Mouse (Mus musculus): ENCODE data around the gene Fry.

Gene Fry

DNA sequence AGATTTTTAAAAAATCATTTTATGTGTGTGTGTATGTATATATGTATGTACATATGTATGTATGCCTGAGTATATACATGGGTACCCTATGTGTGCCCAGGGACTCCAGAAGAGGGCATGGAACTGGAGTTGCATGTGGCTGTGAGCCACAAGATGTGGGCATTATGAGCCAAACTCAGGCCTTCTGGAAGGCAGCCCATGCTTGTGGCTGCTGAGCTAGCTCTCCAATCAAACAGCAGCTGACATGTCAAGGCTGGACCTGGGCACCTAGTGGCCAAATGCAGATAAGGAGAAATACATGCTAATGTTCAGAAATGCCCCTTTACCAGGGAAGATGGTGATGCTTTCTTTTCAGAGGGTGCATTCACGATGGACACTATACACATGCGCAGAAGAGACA lies 213.4 kb downstream of the Fry start:
- DNase-seq (ENCODE audit: low spot score in 2 of 2), result no peak

DNA sequence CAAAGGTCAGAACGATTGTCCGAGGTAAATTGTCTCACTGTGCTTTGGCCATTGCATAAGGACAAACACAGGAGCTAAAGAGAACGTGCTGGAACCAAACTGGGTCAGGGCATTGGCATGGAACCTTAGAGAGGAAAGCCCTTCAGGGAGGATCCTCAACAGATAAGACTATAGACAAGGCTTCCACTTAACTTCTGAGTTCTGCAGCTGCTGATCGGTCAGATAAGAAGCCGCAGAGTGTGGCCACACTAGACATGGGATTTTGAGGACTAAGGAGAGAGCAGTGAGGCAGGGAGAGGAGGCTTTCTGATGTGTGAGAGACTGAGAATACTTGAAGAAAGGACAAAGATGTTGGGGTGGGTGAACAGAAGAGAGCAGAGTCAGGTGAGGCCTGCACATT lies 214.4 kb downstream of the Fry start:
- DNase-seq (ENCODE audit: low spot score in 2 of 2), result no peak

DNA sequence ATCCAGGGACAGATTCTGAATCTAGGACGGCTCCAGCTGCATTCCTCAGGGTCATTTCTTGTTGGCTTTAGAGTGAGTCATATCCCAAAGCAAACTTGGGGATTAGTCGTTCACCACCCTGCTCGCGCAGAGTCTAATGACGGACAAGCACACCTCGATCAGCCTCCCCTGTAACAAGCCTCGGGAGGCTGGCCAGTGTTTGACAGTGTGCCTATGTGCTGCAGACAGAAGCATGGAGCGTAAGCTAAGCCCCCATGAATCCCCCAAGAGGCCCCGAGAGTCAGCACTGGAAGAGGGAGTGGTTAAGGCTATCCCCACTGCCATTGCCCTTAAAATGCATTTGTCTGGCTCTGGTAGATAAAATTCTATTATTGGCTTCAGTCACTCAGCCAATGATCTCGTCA lies 214.9 kb downstream of the Fry start:
- no peak for DNase-seq (ENCODE audit: low spot score in 2 of 2)

DNA sequence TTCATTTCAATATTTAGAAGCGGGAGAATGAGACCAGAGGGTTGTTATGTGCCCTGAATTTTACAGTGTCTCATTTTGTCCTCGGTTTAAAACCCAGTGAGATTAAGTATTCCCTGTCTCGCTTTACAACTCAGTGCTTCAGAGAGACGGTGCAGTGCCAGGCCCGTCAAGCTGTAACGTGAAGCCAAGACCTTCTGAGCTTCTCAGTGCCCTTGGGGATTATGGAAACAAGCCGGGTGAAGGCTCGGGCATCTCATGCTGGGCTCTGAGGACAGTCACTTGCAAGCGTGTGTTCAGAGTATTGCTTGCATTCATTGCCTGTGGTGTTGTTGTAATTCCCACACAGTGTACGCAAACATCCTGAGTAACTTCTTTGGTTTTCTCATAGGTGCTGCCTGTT lies 218.0 kb downstream of the Fry start:
- no peak for DNase-seq (ENCODE audit: low spot score in 2 of 2)

DNA sequence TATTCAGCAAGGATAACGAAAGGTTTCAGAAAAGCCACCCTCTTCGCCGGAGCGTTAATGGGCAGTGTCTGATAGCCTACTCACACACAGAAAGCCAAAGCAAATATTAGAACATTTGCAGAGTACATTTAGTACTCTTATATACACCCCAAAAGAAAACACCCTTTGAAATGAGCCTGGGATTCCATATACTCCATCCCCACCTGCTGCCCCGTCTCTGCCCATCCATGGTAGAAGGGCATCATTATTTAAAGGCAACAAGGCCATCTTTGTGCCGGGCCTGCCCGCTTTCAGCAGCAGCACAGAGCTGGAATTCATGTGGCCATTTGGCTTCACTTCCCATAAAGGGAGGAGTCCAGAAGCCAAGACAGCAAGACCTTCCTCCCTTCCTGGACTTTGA lies 219.3 kb downstream of the Fry start:
- no peak for DNase-seq (ENCODE audit: low spot score in 2 of 2)

DNA sequence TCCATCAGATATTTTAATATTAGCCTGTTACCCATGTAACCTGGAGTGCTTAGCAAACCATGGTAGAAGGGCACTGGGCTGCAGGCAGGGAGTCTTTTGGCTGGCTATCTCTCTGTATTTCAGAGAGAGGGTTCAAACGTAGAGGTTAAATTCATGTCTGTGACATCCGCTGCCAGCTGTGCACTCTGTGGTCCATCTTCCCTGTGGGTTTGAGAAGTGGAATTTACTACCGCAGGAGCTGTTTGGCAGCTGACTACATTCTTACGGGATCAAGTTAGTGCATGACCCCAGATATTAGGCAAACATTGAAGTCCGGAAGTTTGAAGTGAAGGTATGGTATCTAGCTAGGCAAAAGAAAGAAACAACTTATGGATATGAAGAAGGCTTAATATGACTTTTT lies 222.5 kb downstream of the Fry start:
- no peak for DNase-seq (ENCODE audit: low spot score in 2 of 2)

DNA sequence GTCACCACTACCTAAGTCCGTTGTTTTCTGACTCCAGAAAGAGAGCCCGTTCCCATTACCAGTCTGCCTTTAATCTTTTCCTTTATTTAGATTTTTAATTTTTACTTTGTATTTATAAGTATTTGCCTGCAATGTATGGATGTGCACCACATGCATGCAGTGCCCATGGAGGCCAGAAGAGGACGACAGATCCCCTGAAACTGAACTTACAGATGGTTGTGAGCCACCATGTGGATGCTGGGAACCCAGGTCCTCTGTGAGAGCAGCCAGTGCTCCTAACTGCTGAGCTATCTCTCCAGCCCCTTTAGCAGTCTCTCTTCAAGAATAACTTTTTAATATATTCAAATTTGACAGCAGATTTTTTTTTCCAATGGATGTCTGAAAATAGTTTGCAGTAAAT lies 223.7 kb downstream of the Fry start:
- no peak for DNase-seq (ENCODE audit: low spot score in 2 of 2)

DNA sequence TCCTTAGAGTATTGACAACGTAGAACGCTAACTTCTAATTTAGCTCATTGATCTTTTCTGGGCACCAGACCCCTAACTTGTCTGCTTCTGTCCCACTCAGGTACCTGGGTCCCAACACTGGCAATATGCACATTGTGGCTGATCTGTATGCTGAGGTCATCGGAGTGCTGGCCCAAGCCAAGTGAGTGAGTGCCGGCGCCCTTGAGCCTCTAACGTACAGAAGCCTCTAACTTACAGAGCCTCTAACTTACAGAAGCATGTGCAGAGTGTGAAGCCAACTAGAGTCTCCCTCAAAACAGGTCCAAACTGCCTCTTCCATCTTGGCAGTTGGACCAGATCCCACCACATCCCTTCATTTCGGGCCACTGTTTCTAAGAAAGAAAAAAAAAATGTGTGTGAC lies 227.5 kb downstream of the Fry start:
- DNase-seq (ENCODE audit: low spot score in 2 of 2), result no peak

DNA sequence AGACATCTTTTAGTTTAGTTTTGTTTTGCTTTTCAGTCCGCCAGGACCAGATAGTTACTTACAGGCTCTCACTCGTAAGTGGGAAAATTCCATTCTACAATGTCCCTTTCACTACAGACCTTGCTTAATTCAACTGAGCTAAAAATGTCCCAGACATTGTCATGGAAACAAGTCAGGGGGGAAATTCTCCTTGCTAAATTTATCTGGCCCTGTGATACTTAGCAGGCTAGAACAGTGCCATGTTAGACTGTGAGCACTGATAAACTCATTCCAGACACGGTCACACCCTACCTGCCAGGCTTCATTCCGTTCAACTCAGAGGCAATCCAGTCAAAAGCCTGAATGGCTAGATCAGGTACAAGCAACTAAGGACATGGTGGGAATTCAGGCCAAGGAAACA lies 227.9 kb downstream of the Fry start:
- no peak for DNase-seq (ENCODE audit: low spot score in 2 of 2)

DNA sequence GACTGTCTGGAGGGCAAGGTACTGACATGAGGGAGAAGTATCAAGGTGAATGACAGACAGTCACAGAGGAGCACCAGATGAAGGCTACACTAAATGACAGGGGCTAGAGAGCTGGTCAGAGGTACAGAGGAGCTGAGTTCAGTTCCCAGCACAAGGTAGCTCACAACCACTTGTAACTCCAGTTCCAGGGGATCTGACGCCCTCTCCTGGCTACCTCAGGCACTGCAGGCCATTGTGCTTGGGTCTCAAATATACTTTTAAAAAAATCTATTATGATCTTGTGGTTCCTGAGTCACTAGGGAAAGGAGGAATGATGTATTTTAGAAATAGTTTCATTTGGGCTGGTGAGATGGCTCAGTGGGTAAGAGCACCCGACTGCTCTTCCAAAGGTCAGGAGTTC lies 229.4 kb downstream of the Fry start:
- DNase-seq (ENCODE audit: low spot score in 2 of 2), result no peak

DNA sequence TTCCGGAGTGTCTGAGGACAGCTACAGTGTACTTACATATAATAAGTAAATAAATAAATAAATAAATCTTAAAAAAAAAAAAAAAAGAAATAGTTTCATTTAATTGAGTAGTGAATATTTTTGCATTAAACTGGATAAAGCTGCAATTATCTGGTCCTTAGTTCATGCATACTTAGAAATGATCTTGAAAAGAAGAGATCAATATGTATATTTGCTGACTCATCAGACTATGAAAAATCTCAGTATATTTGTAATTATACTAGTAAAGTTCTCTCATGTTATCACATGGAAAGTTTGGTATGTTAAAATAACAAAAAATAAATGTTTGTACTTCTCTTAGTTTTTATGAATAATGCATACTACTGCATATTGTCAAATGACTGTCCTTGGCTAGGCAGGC lies 229.9 kb downstream of the Fry start:
- no peak for DNase-seq (ENCODE audit: low spot score in 2 of 2)

DNA sequence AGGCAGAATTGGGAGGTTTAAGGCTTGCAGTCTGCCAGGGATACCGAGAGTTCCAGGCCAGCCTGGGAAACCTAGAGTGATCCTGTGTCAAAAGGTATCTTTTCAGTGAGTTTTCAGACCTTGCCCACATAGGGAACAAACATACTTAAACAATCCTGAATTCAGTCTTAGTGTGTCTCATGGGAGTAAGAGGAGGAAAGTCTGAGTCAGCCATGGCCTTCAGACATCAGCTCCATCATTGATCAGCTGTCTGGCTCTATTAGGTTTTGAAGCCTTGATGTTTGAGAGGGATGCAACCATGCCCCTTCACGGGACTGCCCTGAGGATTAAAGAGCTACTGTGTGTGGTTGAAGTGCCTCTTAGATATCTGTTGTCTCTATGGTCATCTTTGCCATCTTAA lies 232.7 kb downstream of the Fry start:
- no peak for DNase-seq (ENCODE audit: low spot score in 2 of 2)

DNA sequence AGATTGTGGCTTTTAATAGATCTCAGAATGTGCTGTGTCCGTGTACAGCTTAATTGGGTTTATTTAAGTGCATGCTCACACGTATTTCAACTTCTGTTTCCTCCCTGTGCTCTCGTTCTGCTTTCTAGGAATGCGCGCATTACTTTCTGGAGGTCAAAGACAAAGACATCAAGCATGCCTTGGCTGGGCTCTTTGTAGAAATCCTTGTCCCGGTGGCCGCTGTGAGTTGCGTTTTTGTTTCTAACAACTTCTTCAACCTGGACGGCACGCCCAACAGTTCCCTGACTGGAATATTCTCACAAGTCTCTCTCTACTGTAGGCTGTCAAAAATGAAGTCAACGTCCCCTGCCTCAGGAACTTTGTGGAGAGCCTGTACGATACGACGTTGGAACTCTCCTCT lies 240.2 kb downstream of the Fry start:
- DNase-seq (ENCODE audit: low spot score in 2 of 2), result no peak

DNA sequence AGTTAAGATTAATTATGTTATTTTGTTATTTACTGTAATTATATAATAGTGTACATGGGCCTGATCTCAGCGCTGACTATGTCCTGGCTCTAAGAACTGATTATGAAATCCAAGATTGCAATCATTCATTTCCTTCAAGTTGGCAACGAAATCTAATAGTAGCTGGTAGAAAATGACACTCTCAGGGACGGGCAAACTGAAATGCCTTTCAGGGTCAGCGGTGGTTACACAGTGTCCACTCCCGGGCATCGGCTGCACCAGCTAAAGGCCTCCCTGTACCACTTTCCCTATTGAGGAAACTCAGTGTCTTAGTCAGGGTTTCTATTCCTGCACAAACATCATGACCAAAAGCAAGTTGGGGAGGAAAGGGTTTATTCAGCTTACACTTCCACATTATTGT lies 243.8 kb downstream of the Fry start:
- DNase-seq (ENCODE audit: low spot score in 2 of 2), result no peak

DNA sequence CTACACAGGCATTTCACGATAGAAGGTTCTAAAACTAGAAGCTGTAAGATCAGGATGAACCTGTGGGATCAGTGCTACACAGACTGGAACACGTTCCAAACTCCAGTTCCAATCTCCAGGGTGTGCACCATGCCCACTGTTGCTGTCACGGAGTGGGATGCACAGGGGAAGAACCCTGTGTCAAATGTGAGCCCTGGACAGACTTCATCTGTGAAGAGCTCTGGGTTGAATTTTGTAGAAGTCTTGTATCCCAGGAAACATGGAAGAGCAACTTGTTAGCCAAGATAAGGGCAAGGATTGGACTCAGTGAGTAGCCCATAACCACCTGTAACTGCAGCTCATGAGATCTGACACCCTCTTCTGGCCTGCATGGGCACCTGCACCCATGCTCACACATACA lies 246.2 kb downstream of the Fry start:
- no peak for DNase-seq (ENCODE audit: low spot score in 2 of 2)

DNA sequence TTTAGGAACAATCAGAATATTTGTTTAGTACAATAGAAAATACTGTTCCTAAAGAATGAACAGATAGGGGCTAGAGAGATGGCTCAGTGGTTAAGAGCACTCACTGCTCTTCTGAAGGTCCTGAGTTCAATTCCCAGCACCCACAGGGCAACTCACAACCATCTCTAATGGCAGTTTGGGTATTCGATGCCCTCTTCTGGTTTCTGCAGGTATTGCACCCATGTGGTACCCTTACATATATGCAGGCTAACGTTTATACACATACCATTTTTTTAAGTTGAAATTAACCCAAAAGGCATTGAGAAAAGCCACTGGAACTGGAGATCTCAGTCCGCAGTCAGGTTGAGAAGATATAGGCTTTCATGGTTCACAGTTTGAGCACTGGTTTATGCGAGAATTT lies 248.6 kb downstream of the Fry start:
- no peak for DNase-seq (ENCODE audit: low spot score in 2 of 2)

DNA sequence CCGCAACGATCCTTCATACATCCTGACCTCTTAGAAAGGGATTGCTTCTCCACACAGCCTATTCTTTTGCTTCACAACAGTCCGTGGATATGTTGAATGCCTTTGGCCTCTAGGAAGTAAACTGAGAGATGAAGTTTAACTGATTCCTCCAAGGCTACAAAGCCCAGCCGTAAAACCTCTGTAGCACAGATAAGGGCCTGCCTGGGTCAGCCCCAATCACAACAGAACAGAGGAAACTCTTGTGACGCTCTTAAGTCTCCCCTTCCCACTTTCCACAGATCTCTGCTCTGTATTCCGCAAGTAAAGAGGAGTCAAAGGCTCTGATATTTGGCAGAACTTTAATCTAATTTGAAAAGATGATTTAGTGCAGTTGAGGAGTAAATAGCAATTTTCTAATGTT lies 251.8 kb downstream of the Fry start:
- no peak for DNase-seq (ENCODE audit: low spot score in 2 of 2)

DNA sequence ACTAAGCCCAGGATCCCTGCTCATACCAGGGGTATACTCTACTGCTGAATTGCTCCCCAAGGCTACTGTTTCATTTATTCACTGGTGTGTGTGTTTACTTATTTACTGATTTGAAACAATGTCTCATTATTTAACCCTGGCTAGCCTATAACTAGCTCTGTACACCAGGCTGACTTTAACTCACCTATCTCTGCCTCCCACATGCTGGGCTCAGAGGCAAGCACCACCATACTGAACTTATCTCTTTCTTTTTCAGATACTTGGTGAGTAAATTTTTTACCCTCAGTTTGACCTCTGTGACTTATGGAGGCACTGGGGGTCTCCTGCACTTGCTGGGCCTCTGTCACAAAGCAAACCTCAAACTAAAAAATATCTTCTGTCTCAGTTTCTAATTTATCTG lies 252.4 kb downstream of the Fry start:
- no peak for DNase-seq (ENCODE audit: low spot score in 2 of 2)

DNA sequence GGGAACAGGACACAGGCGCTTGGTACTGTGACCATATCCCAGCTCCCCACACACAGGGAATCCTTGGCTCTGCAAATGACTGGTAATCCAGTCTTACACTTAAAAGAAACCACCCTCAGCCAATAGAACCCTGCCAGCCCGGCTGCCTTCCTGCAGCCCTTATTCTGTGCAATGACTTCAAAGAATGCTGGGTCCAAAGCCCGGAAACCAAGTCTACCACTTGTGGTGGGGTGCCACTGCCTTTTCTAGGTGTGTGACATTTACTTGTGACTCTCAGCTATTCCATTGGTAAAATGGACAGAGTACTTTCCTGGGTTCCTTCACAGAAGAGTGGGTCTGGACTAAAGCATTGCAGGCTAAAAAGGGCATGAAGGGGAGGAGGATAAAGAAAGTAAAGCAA lies 254.5 kb downstream of the Fry start:
- no peak for DNase-seq (ENCODE audit: low spot score in 2 of 2)

DNA sequence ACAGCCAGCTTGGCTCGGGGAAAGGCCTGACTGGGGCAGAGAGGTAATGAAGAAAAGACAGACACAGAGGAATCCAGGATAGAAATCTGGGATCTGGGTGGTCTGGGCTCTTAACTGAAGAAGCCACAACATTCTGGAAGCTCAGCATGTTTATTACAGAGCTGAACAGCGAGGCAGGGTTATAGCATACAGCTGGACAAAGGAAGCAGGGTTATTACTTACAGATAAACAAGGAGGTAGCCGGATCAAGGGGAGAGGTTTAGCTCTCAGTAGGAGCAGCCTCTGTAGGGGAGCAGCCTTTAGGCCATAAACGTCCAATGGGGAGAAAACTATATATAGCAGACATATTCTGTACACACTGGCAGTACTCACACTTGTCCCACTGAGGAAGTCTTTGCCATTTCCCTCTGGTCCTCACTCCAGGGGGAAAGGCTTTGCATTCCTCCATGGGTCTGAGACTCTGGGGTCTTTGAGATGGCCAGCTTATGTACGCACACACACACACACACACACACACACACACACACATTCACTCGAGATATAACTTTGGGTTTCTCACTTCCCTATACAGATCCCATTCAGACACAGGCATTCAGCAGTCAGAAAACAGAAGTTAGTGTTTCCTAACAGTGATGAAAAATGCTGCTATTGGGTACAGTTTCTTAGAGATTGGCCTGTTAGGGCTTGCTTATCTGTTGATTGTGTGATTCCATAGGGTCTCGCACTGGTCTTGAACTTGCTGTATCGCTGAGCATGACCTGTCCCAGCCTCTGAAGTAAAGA lies 256.5 kb downstream of the Fry start:
- no peak for DNase-seq (ENCODE audit: low spot score in 2 of 2)

DNA sequence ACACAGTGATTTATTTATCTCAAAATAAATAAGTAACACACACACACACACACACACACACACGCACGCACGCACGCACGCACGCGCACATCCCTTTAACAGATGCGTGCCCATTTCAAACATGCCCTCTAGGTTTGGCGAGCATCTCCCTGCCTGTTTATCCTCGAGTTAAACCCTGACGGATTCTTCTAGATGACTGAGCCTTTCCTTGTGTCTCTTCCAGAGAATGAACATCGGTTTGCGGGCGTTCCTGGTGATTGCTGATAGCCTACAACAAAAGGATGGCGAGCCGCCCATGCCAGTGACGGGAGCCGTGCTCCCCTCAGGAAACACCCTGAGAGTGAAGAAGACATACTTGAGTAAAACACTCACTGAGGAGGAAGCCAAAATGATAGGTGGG lies 260.1 kb downstream of the Fry start:
- DNase-seq (ENCODE audit: low spot score in 2 of 2), result no peak

DNA sequence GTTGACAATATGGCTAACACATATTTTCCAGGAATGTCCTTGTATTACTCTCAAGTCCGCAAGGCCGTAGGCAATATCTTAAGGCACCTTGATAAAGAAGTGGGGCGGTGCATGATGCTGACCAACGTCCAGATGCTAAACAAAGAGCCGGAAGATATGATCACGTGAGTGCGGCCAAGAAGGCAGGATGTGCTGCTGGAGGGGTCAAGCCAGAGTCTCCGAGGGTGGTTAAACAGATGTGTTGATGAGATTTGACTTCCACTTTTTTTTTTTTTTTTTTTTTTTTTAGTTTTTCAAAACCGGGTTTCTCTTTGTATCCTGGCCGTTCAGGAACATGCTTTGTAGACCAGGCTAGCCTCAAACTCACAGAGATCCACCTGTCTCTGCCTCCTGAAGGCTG lies 262.3 kb downstream of the Fry start:
- DNase-seq (ENCODE audit: low spot score in 2 of 2), result no peak

DNA sequence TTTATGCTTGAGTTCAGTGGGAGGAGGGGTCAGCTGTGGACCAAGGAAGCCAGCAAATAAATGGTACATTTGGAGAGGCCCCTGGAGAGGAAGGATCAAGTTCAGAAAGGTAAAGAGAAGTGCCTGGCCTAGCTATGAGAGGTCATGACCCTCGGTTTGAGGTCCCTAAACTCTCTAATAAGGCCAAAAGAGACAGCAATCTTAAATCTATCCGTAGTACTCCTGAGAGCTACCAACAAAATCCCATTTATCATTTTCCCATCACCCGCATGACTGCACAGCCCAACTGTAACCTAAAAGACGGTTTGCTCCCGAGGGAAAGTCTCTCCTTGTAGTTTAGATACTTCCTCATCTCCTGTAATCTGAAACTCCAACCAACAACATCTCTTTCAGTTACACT lies 264.0 kb downstream of the Fry start:
- DNase-seq (ENCODE audit: low spot score in 2 of 2), result no peak
